Mouse (Mus musculus) CH12.LX (cell line): ENCODE results near the gene Arhgef7. TPM values are rescaled to one million over a fixed set of nuclear protein-coding genes. Genes with fewer than 3 reads are reported as not detected.

Source experiments
- DNase-seq: peaks from one replicate; pipeline ENCODE4 v3.0.0-alpha.2; 2013; ENCODE audit errors: extremely low read depth
- H3K27ac ChIP-seq: 2 replicates; pipeline ENCODE4 v1.5.1; 2012; ENCODE audit warnings: low read depth, mild to moderate bottlenecking, control low read depth, moderate library complexity; ENCODE audit not compliant: insufficient read depth
- H3K27me3 ChIP-seq: replicated peaks from 2 replicates; pipeline ENCODE3; 2012; ENCODE audit warnings: inconsistent platforms
- H3K36me3 ChIP-seq, 2 experiments: replicated peaks in 1 of 2; 2 replicates each; pipeline versions ENCODE3 to v1.6.1; 2012; ENCODE audit warnings: inconsistent platforms in 1 of 2, low read length in 1 of 2, mild to moderate bottlenecking in 1 of 2, mixed read lengths in 1 of 2, moderate library complexity in 1 of 2; ENCODE audit not compliant: control insufficient read depth in 1 of 2, insufficient read depth in 1 of 2
- H3K4me1 ChIP-seq, 2 experiments: 2 replicates each; pipeline ENCODE4 v1.6.1; 2012; ENCODE audit warnings: inconsistent platforms in 1 of 2, moderate library complexity in 1 of 2; ENCODE audit not compliant: insufficient read depth in 2 of 2, control insufficient read depth in 1 of 2
- H3K4me2 ChIP-seq: 2 replicates; pipeline ENCODE4 v1.6.1; 2012; ENCODE audit warnings: low read depth, mild to moderate bottlenecking, control low read depth; ENCODE audit not compliant: poor library complexity, insufficient read depth, severe bottlenecking
- H3K4me3 ChIP-seq, 3 experiments: fragments of 150-350 bp in 1 of 3; sonication (generic) in 1 of 3; replicated peaks in 1 of 3; 2 replicates each; pipeline versions ENCODE3 to v1.5.1; 2011 to 2012; ENCODE audit warnings: low read depth in 2 of 3, low read length in 2 of 3, mild to moderate bottlenecking in 2 of 3, moderate library complexity in 2 of 3, control low read depth in 1 of 3, improper control_type of control experiment in 1 of 3, inconsistent platforms in 1 of 3, mixed read lengths in 1 of 3; ENCODE audit not compliant: poor library complexity in 1 of 3
- H3K79me2 ChIP-seq: replicated peaks from 2 replicates; pipeline ENCODE4 v1.6.1; 2012; ENCODE audit warnings: mild to moderate bottlenecking, moderate library complexity; ENCODE audit not compliant: control insufficient read depth, poor library complexity, insufficient read depth, severe bottlenecking; ENCODE audit errors: extremely low read depth
- H3K9ac ChIP-seq: 2 replicates; pipeline ENCODE4 v1.6.1; 2012; ENCODE audit warnings: low read depth, mild to moderate bottlenecking, control low read depth, moderate library complexity; ENCODE audit not compliant: insufficient read depth
- H3K9me3 ChIP-seq: replicated peaks from 2 replicates; pipeline ENCODE3; 2012; ENCODE audit warnings: low read length, inconsistent platforms, mixed read lengths
- BHLHE40 ChIP-seq: IDR thresholded peaks from 2 replicates; pipeline ENCODE4 v1.6.1; 2011; ENCODE audit warnings: mild to moderate bottlenecking, low read depth, low read length, improper control_type of control experiment
- CHD2 ChIP-seq: IDR thresholded peaks from 2 replicates; pipeline ENCODE4 v1.6.1; 2011; ENCODE audit warnings: low read length, improper control_type of control experiment
- CTCF ChIP-seq, 2 experiments: IDR thresholded peaks in 1 of 2; conservative IDR thresholded peaks in 1 of 2; 2 replicates each; pipeline ENCODE4 v1.5.1; 2011 to 2012; ENCODE audit warnings: low read depth in 2 of 2, low read length in 2 of 2, improper control_type of control experiment in 1 of 2, inconsistent platforms in 1 of 2, mild to moderate bottlenecking in 1 of 2, moderate library complexity in 1 of 2
- GABPA ChIP-seq: IDR thresholded peaks from 2 replicates; pipeline ENCODE4 v1.6.1; 2012; ENCODE audit warnings: low read depth, low read length, improper control_type of control experiment, inconsistent platforms; ENCODE audit not compliant: insufficient replicate concordance
- IRF4 ChIP-seq: IDR thresholded peaks from 2 replicates; pipeline ENCODE4 v1.6.1; 2014; ENCODE audit warnings: low read depth, mild to moderate bottlenecking, inconsistent platforms, low read length, improper control_type of control experiment
- JUN ChIP-seq: IDR thresholded peaks from 2 replicates; pipeline ENCODE4 v1.6.1; 2011; ENCODE audit warnings: low read depth, mild to moderate bottlenecking, low read length, improper control_type of control experiment, moderate library complexity; ENCODE audit not compliant: insufficient read depth
- JUND ChIP-seq: conservative IDR thresholded peaks from 2 replicates; pipeline ENCODE4 v1.6.1; 2011; ENCODE audit warnings: low read depth, low read length, improper control_type of control experiment
- KAT2A ChIP-seq: IDR thresholded peaks from 2 replicates; pipeline ENCODE4 v1.6.1; 2012; ENCODE audit warnings: low read length, improper control_type of control experiment, inconsistent platforms; ENCODE audit not compliant: insufficient replicate concordance
- MAFK ChIP-seq: IDR thresholded peaks from 2 replicates; pipeline ENCODE4 v1.6.1; 2011; ENCODE audit warnings: low read length, improper control_type of control experiment; ENCODE audit not compliant: insufficient replicate concordance
- MAX ChIP-seq: IDR thresholded peaks from 2 replicates; pipeline ENCODE4 v1.6.1; 2011; ENCODE audit warnings: low read length, improper control_type of control experiment
- MAZ ChIP-seq: IDR thresholded peaks from 2 replicates; pipeline ENCODE4 v1.6.1; 2012; ENCODE audit warnings: low read depth, mild to moderate bottlenecking, inconsistent platforms, low read length, improper control_type of control experiment, moderate library complexity
- MEF2A ChIP-seq: IDR thresholded peaks from 2 replicates; pipeline ENCODE4 v1.6.1; 2014; ENCODE audit warnings: low read depth, mild to moderate bottlenecking, inconsistent platforms, low read length, improper control_type of control experiment, borderline replicate concordance
- MYC ChIP-seq: IDR thresholded peaks from 2 replicates; pipeline ENCODE4 v1.6.1; 2011; ENCODE audit warnings: low read depth, mild to moderate bottlenecking, improper control_type of control experiment, low read length
- NRF1 ChIP-seq: IDR thresholded peaks from 2 replicates; pipeline ENCODE4 v1.6.1; 2014; ENCODE audit warnings: low read depth, mild to moderate bottlenecking, inconsistent platforms, low read length, improper control_type of control experiment, moderate library complexity
- POLR2A ChIP-seq: IDR thresholded peaks from 2 replicates; pipeline ENCODE4 v1.6.1; 2011; ENCODE audit warnings: low read depth, mild to moderate bottlenecking, improper control_type of control experiment, low read length
- POLR2AphosphoS2 ChIP-seq: IDR thresholded peaks from 2 replicates; pipeline ENCODE4 v1.6.1; 2011; ENCODE audit warnings: low read depth, low read length, improper control_type of control experiment
- RCOR1 ChIP-seq: conservative IDR thresholded peaks from 2 replicates; pipeline ENCODE4 v1.6.1; 2012; ENCODE audit warnings: low read depth, mild to moderate bottlenecking, inconsistent platforms, low read length, improper control_type of control experiment
- SMC3 ChIP-seq: IDR thresholded peaks from 2 replicates; pipeline ENCODE4 v1.6.1; 2011; ENCODE audit warnings: low read depth, low read length, improper control_type of control experiment
- TBP ChIP-seq: conservative IDR thresholded peaks from 2 replicates; pipeline ENCODE4 v1.6.1; 2011; ENCODE audit warnings: low read depth, low read length, improper control_type of control experiment
- TCF12 ChIP-seq: IDR thresholded peaks from 2 replicates; pipeline ENCODE4 v1.6.1; 2014; ENCODE audit warnings: low read depth, mild to moderate bottlenecking, inconsistent platforms, low read length, improper control_type of control experiment
- ZMIZ1 ChIP-seq: IDR thresholded peaks from 2 replicates; pipeline ENCODE4 v1.6.1; 2012; ENCODE audit warnings: low read depth, mild to moderate bottlenecking, inconsistent platforms, low read length, improper control_type of control experiment
- ZNF384 ChIP-seq: IDR thresholded peaks from 2 replicates; pipeline ENCODE4 v1.6.1; 2012; ENCODE audit warnings: low read depth, low read length, improper control_type of control experiment, inconsistent platforms
- dilution Hi-C: fragments of 300-500 bp; cut with MboI; formaldehyde crosslinking; loops from 2 replicates; pipeline ENCODE4 v1.14.3; 2020; ENCODE audit warnings: low sequenced_read_pairs; ENCODE audit not compliant: extremely low pct_unique_long_range_greater_than_20kb, extremely low pct_ligation_motif_present
- in situ Hi-C: fragments of 300-500 bp; cut with MboI; formaldehyde crosslinking; loops from 3 replicates; pipeline ENCODE4 v1.14.3; 2019; ENCODE audit warnings: low sequenced_read_pairs, low pct_ligation_motif_present, low pct_unique_long_range_greater_than_20kb, mixed read lengths
- polyA plus RNA-seq: library from polyadenylated mRNA; unstranded; fragments of >175 nt; gene quantifications from 2 replicates; pipeline ENCODE4 v1.2.1, GENCODE M21; 2012; ENCODE audit warnings: low read depth; ENCODE audit not compliant: insufficient read length
- total RNA-seq, 2 experiments: library from RNA; depleted of rRNA; stranded (reverse); fragments of 300-350 nt in 1 of 2; fragments of >200 nt in 1 of 2; gene quantifications; 2 replicates each; pipeline ENCODE4 v1.2.3; 2012 to 2014

The Arhgef7 gene
- total and polyA plus RNA-seq, 3 experiments, result 8.5 to 28.7 (median 17.0) TPM

DNA sequence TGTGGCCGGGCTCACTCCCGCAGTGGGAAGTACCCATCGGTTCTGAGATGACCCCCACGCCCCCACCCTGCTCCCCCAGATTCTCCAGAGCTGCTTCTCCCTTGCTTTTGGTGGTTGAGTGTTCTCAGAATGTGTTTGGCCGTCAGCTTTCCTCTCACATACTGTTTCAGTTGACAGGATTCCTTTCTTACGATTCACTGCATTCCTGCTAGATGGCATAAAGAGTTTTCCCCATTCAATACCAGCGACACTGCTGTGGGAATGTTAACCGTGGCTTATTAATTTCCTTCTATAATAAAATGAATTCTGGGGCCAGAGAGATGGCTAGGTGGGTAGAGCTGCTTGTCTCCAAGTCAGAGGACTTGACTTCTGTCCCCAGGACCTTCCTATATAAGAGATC is 74.0 kb downstream of the Arhgef7 start:
- H3K4me3 ChIP-seq, result no peak overlapping the region
- H3K27ac ChIP-seq, result no peak overlapping the region
- in situ Hi-C loops (no loop called here), dilution Hi-C loops (no loop called here)
- H3K9ac ChIP-seq, result no peak overlapping the region
- no peaks in the 10 kb centered on the region for H3K9me3 ChIP-seq
- TF ChIP-seq MAX, result no peak
- TF ChIP-seq JUND, result no peak
- TF ChIP-seq MEF2A, result no peak
- H3K79me2 ChIP-seq, result no peaks in the 10 kb centered on the region; the same call in 1 of the 2 replicates
- H3K4me2 ChIP-seq, result no peak overlapping the region
- DNase-seq, result no peak
- no peaks in the 10 kb centered on the region for H3K27me3 ChIP-seq
- H3K36me3 ChIP-seq, result peaks cover 34 to 89% of the 10 kb centered on the region in 2 experiments
- peaks cover 4 to 13% of the 10 kb centered on the region in 2 experiments; a peak in 3 of 4 replicates for H3K4me1 ChIP-seq

DNA sequence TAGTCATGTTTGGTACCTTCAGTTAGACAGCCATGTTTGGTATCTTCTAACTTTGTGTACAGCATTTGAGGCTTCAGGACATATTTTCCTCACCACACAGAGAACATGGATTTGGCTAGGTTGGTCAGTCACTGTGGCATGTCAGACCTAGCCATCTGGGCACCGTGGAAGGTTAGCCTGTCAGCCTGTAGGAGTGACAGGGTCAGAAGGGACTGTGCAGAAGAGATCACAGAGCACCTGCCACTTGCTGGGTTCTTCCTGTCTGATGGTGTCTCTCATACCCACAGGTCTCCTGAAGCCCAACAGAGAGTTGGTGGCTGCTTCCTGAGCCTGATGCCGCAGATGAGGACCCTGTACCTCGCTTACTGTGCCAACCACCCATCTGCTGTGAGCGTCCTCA is 77.4 kb downstream of the Arhgef7 start:
- dilution Hi-C loops, result no loop called here
- no peak for TF ChIP-seq POLR2A
- TF ChIP-seq IRF4, result no peak
- no peak for TF ChIP-seq MYC
- TF ChIP-seq JUND, result no peak
- TF ChIP-seq POLR2AphosphoS2, result no peak
- no peak for TF ChIP-seq TCF12
- no peak for TF ChIP-seq SMC3
- TF ChIP-seq BHLHE40, result no peak
- TF ChIP-seq KAT2A, result no peak
- no peak for TF ChIP-seq CTCF (conservative IDR thresholded peaks at IDR 0.05 in 1 of 2, IDR thresholded peaks at IDR 0.05 in 1 of 2; ENCODE audit: low read depth in 2 of 2, low read length in 2 of 2)
- no peak for TF ChIP-seq NRF1
- no peak for TF ChIP-seq CHD2
- no peak for TF ChIP-seq GABPA
- no peak for TF ChIP-seq MAFK
- TF ChIP-seq RCOR1, result no peak
- no peak for TF ChIP-seq ZNF384
- TF ChIP-seq JUN, result no peak
- no peak for TF ChIP-seq ZMIZ1
- TF ChIP-seq TBP, result no peak
- TF ChIP-seq MAZ, result no peak
- no peak overlapping the region for H3K9ac ChIP-seq
- no peak overlapping the region for H3K4me3 ChIP-seq
- no peak overlapping the region for H3K27ac ChIP-seq
- no peak overlapping the region for H3K4me2 ChIP-seq
- peaks cover 57 to 92% of the 10 kb centered on the region in 2 experiments for H3K36me3 ChIP-seq
- no peaks in the 10 kb centered on the region for H3K4me1 ChIP-seq
- in situ Hi-C loops, result no loop called here
- no peaks in the 10 kb centered on the region for H3K9me3 ChIP-seq
- H3K27me3 ChIP-seq, result no peaks in the 10 kb centered on the region
- no peak for DNase-seq
- H3K79me2 ChIP-seq, result no peaks in the 10 kb centered on the region
